Mouse (Mus musculus): Measurements from ENCODE around the gene Rnf185. TPM values are rescaled to one million over a fixed set of nuclear protein-coding genes. Genes with fewer than 3 reads are reported as not detected.

Rnf185 gene
- total RNA-seq, 2 experiments from 2014 or later, result 30.1 to 33.1 TPM

DNA sequence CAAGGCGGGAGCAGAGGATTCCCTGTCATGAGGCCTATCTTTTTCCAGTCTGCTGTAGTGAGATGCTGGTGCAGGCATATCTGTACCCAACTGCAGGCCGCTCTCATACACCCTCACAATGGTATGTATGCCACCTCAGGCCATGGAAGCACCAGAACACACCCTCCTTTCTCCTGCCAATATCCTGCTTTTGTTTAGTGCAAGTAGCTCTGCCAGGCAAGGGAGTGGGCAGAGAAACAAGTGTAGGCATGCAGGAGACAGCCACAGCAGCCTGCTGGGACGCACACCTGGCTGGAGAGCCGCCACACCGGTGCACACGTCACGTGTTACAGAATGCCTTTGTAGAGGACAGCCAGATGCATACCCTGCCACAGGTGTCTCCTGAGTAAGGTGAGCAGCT, 85.8 kb downstream of the Rnf185 start:
- DNase-seq (ENCODE audit: low spot score in 2 of 2), result no peak

Other genes starting within 250 kb of the Rnf185 start
- gene Eif4enif1, start 250.0 kb downstream of the Rnf185 start, total RNA-seq (2021), result 10 to 100 TPM; 70.0 to 73.7 TPM
- 10 to 100 TPM; 90.8 to 93.6 TPM for gene Drg1, start 185.9 kb downstream of the Rnf185 start, total RNA-seq (2021)
- 10 to 100 TPM; 46.7 to 47.6 TPM for gene Patz1, start 163.5 kb downstream of the Rnf185 start, total RNA-seq (2021)
- 10 to 100 TPM; 27.8 to 32.3 TPM for gene Pik3ip1, start 122.0 kb downstream of the Rnf185 start, total RNA-seq (2021)
- gene Limk2, start 43.2 kb downstream of the Rnf185 start, total RNA-seq (2021), result 100 to 1,000 TPM in 1 of 2 experiments, 10 to 100 TPM in 1; 98.4 to 114 TPM
- gene Pla2g3, start 35.9 kb upstream of the Rnf185 start, total RNA-seq (2021), result 1 to 10 TPM; 2.7 to 3.4 TPM
- gene Inpp5j, start 52.5 kb upstream of the Rnf185 start, total RNA-seq (2021), result 10 to 100 TPM; 51.9 to 53.4 TPM
- gene Selenom, start 62.3 kb upstream of the Rnf185 start, total RNA-seq (2021), result 100 to 1,000 TPM; 137 to 148 TPM
- 1 to 10 TPM; 6.0 to 6.5 TPM for gene Smtn, start 88.2 kb upstream of the Rnf185 start, total RNA-seq (2021)
- gene Morc2a, start 196.8 kb upstream of the Rnf185 start, total RNA-seq (2021), result 10 to 100 TPM; 35.4 to 39.6 TPM